Mouse (Mus musculus) ES-E14 (cell line): ENCODE results near the gene Rab8b. TPM values are rescaled to one million over a fixed set of nuclear protein-coding genes. Genes with fewer than 3 reads are reported as not detected.

Source experiments
- DNase-seq: peaks from one replicate; pipeline ENCODE4 v3.0.0-alpha.2; 2013; ENCODE audit warnings: low read depth, low spot score
- H3K27ac ChIP-seq: 2 replicates; pipeline ENCODE4 v1.5.1; 2012; ENCODE audit warnings: low read depth, mild to moderate bottlenecking, low read length, moderate library complexity, mixed read lengths; ENCODE audit not compliant: poor library complexity, insufficient read depth, severe bottlenecking
- H3K36me3 ChIP-seq: 2 replicates; pipeline ENCODE4 v1.6.1; 2012; ENCODE audit warnings: mild to moderate bottlenecking, low read length, moderate library complexity, mixed read lengths; ENCODE audit not compliant: control insufficient read depth, poor library complexity, insufficient read depth, severe bottlenecking
- H3K4me1 ChIP-seq, 2 experiments: fragments of 150-350 bp in 1 of 2; sonication (generic) in 1 of 2; 2 replicates each; pipeline ENCODE4 v1.6.1; 2012; ENCODE audit warnings: low read length in 2 of 2, mild to moderate bottlenecking in 1 of 2, mixed read lengths in 1 of 2; ENCODE audit not compliant: control insufficient read depth in 2 of 2, insufficient read depth in 2 of 2, poor library complexity in 1 of 2
- H3K4me3 ChIP-seq, 2 experiments: fragments of 150-350 bp in 1 of 2; sonication (generic) in 1 of 2; 2 replicates each; pipeline ENCODE4 v1.5.1; 2012; ENCODE audit warnings: low read length in 2 of 2, low read depth in 1 of 2, mild to moderate bottlenecking in 1 of 2, mixed read lengths in 1 of 2; ENCODE audit not compliant: insufficient read depth in 1 of 2, poor library complexity in 1 of 2, severe bottlenecking in 1 of 2
- H3K9ac ChIP-seq: 2 replicates; pipeline ENCODE4 v1.6.1; 2012; ENCODE audit warnings: low read depth, mild to moderate bottlenecking, low read length, mixed read lengths; ENCODE audit not compliant: poor library complexity, insufficient read depth, severe bottlenecking
- H3K9me3 ChIP-seq: fragments of 150-350 bp; sonication (generic); 2 replicates; pipeline ENCODE4 v1.6.1; 2012; ENCODE audit warnings: low read depth, mild to moderate bottlenecking, low read length; ENCODE audit not compliant: control insufficient read depth, insufficient read depth
- CHD2 ChIP-seq: IDR thresholded peaks from 2 replicates; pipeline ENCODE4 v1.6.1; 2014; ENCODE audit warnings: mild to moderate bottlenecking, low read depth, low read length, inconsistent platforms
- HCFC1 ChIP-seq: IDR thresholded peaks from 2 replicates; pipeline ENCODE4 v1.6.1; 2012; ENCODE audit warnings: low read length, inconsistent platforms, borderline replicate concordance; ENCODE audit not compliant: insufficient read depth
- MAFK ChIP-seq: IDR thresholded peaks from 2 replicates; pipeline ENCODE4 v1.6.1; 2014; ENCODE audit warnings: mild to moderate bottlenecking, low read depth, low read length, inconsistent platforms; ENCODE audit not compliant: insufficient read depth
- ZC3H11A ChIP-seq: IDR thresholded peaks from 2 replicates; pipeline ENCODE4 v1.6.1; 2012; ENCODE audit warnings: low read depth, mild to moderate bottlenecking, inconsistent platforms, low read length, borderline replicate concordance
- ZNF384 ChIP-seq: IDR thresholded peaks from 2 replicates; pipeline ENCODE4 v1.6.1; 2012; ENCODE audit warnings: low read depth, low read length, inconsistent platforms
- in situ Hi-C, 2 experiments: fragments of 600-800 bp; cut with MboI; formaldehyde crosslinking; loops; one replicate each; pipeline ENCODE4 v1.15.1; 2025; ENCODE audit warnings: low sequenced_read_pairs in 2 of 2, inconsistent platforms in 1 of 2; ENCODE audit not compliant: unreplicated experiment in 2 of 2
- total RNA-seq: library from RNA; depleted of rRNA; stranded (reverse); fragments of 300-350 nt; gene quantifications from 2 replicates; pipeline ENCODE4 v1.2.3, GENCODE M21; 2012; rRNA removed

The Rab8b gene
- total RNA-seq, 1 experiment, result 7.9 TPM

DNA sequence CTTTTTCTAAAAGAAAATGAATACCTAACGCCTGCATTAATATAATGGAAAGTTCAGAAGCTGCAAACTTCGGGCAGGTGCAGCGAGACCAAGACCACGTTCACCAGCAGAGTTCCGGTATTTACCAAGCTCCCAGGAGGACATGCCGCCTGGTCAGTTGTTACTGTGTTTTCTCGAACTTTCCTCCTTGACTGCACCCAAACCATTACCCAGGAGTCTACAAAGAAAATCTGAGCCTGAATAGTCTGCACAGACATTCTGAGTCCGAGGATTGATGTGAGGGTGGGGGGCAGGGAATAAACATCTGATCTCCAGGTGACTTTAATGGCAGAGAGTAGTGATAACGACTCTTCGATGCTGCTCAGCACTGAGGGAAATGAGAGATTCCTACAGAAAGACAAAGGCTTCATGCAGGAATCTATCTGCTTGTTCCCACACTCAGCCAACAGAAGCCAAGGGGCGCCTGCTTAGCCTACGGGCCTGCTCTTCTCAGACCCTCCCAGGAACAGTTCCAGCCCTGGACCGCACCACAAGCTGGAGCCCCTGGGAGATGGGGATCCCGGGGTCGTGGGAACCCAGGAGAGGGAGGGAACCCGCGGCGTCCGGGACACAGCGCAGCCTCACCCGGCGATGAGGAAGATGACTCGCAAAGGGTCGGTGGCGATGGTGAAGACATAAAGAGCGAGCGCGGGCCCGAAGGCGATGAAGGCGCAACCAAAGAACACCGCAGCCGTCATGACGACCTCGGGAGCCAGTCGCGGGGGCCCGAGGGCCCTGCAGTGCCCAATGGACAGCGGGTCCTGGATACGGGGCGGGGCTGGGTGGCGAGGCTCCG lies 124.6 kb downstream of the Rab8b start:
- no peaks in the 10 kb centered on the region for H3K36me3 ChIP-seq
- TF ChIP-seq ZC3H11A (no peak), MAFK (no peak), HCFC1 (no peak; the same call in 1 of the 2 replicates), CHD2 (no peak), ZNF384 (no peak)
- H3K4me1 ChIP-seq, result no peaks in the 10 kb centered on the region
- in situ Hi-C loops, result no loop called here
- H3K9me3 ChIP-seq, result no peaks in the 10 kb centered on the region
- peak overlapping the region; percentile 51 for H3K9ac ChIP-seq
- peak; percentile 7 for DNase-seq
- H3K4me3 ChIP-seq, result peak overlapping the region; percentile 83 to 98
- no peak overlapping the region for H3K27ac ChIP-seq

Other genes with a start within 250 kb of the Rab8b start
- 2.1 and 5.1 TPM in 2 replicates for gene Car12, start 206.0 kb downstream of the Rab8b start, total RNA-seq
- 1.0 and 1.1 TPM in 2 replicates for gene Aph1b, start 124.2 kb downstream of the Rab8b start, total RNA-seq
- gene Gm10647, start 122.6 kb downstream of the Rab8b start, total RNA-seq, result not detected in 2 replicates
- gene Aph1c, start 85.0 kb downstream of the Rab8b start, total RNA-seq, result 0.98 and 1.0 TPM in 2 replicates
- gene Rps27l, start 26.4 kb upstream of the Rab8b start, total RNA-seq, result 767 and 917 TPM in 2 replicates
- gene Lactb, start 55.8 kb upstream of the Rab8b start, total RNA-seq, result 7.0 and 10.0 TPM in 2 replicates
- 484 and 860 TPM in 2 replicates for gene Tpm1, start 129.7 kb upstream of the Rab8b start, total RNA-seq